Mouse (Mus musculus): Measurements from ENCODE around the gene Trim41. TPM values are rescaled to one million over a fixed set of nuclear protein-coding genes. Genes with fewer than 3 reads are reported as not detected.
A peak's percentile ranks its signal among the peaks of the same experiment; 100 is the strongest.
"Not testable (repeated sequence)": the region's sequence is repeated elsewhere in the genome, so short reads cannot be mapped to it uniquely, and the experiment has no call there.

The Trim41 gene
- polyA plus RNA-seq, 1 experiment, result 41.4 TPM

- DNase-seq (ENCODE audit: extremely low spot score in 1 of 2, low spot score in 1 of 2), result no peak
Measured at GRCm38 (mm10) chr11:48795221-48795620, 21.9 kb downstream of the Trim41 start.

DNA sequence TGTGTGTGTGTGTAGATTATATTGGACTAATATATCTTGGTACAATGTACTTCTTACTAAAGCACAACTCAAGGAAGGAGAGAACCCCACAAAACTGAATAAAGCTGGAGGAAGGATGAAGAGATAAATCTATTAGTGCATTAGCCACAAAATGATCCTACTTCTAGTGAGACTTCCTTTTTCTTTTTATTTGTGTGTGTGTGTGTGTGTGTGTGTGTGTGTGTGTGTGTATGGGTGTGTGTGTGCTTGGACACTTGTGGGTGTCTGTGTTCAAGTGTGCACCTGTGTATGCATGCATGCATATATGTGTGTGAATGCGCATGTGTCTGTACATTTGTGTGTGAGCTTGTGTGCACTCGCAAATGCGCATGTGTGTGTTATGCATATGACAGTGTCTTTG lies 24.0 kb downstream of the Trim41 start:
- DNase-seq (ENCODE audit: extremely low spot score in 1 of 2, low spot score in 1 of 2), result no peak

DNA sequence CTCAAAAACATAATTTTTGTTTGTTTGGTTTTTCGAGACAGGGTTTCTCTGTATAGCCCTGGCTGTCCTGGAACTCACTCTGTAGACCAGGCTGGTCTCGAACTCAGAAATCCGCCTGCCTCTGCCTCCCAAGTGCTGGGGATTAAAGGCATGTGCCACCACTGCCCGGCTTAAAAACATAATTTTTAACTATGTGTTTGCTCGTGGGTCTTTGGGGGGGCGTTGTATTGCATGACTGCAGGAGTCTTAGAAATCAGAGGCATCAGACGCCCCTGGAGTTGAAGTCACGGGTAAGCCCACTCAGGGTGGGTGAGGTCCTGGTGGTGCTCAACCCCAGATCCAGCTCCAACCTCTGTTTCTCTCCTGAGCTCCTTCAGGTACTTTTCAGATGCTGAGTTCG lies 25.3 kb downstream of the Trim41 start:
- DNase-seq (ENCODE audit: extremely low spot score in 1 of 2, low spot score in 1 of 2), result not testable (repeated sequence)

- no peak for DNase-seq (ENCODE audit: extremely low spot score in 1 of 2, low spot score in 1 of 2)
Measured at GRCm38 (mm10) chr11:48790946-48791345, 26.2 kb downstream of the Trim41 start.

GRCm38 (mm10) chr11:48789973-48790823 lies 27.0 kb downstream of the Trim41 start:
- peak; percentile 54 to 94 for DNase-seq (ENCODE audit: extremely low spot score in 1 of 2, low spot score in 1 of 2)

- DNase-seq (ENCODE audit: extremely low spot score in 1 of 2, low spot score in 1 of 2), result no peak
Measured at GRCm38 (mm10) chr11:48789215-48789614, 27.9 kb downstream of the Trim41 start.

DNA sequence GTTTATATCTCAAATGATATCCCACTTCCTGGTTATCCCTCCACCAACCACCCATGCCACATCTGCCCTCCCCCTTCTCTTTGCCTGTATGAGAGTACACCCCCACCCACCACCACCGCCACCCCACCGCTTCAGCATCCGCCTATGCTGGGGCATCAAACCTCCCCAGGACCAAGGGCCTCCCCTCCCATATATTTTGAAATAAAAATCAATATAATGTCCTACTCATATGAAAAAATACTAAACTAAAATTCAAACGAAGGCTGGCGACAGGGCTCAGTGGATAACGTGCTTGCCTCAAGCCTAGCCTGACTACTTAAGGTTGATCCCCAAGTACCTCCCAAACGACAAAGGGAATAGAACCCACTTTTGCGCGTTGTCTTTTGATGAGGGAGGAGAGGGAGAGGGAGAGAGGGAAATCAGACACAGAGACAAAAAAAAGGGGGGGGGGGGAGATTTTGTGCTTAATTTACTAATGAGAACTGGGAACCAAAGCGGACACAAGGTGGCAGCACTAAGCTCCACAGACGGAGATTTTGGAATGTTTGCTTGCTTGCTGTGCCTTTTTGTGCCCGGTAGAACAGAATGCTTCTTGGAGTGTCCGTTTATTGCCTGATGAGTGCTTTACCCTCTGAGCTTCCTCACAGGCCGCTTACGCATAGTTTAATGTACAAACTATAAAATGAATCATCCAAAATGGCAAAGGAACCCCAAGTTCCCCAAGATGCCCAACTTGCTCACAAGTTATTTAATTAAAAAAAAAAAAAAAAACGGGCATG lies 28.7 kb downstream of the Trim41 start:
- peak in 1 of 2 experiments; percentile 87 for DNase-seq (ENCODE audit: extremely low spot score in 1 of 2, low spot score in 1 of 2)

DNA sequence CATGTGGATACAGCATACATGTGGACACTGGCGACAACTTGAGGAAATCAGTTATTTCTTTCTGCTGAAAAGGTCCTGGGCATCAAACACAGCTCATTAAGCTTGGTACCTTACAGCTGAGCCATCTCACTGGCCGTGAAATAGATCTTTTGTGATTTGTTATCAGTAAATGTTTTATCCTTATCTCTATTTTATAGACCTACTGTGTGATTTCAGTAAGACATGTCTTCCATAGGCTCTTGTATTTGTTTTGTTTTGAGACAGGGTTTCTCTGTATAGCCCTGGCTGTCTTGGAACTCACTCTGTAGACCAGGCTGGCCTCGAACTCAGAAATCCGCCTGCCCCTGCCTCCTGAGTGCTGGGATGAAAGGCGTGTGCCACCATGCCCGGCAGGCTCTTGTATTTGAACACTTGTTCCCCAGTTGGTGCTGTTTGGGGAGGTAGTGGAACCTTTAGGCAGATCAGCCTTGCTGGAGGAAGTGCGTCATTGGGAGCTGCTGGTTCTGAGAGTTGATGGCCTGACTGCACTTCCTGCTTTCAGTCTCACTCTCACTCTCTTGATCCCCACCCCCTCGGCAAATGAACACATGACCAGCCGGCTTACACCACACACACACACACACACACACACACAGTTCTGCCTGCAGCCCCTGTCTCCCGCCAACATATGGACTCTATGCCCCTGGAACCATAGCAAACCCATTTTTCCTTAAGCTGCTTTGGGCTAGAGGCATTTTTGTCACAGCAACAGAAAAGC lies 29.5 kb downstream of the Trim41 start:
- DNase-seq (ENCODE audit: extremely low spot score in 1 of 2, low spot score in 1 of 2), result no peak

GRCm38 (mm10) chr11:48782243-48782642 lies 34.9 kb downstream of the Trim41 start:
- no peak for DNase-seq (ENCODE audit: extremely low spot score in 1 of 2, low spot score in 1 of 2)

DNA sequence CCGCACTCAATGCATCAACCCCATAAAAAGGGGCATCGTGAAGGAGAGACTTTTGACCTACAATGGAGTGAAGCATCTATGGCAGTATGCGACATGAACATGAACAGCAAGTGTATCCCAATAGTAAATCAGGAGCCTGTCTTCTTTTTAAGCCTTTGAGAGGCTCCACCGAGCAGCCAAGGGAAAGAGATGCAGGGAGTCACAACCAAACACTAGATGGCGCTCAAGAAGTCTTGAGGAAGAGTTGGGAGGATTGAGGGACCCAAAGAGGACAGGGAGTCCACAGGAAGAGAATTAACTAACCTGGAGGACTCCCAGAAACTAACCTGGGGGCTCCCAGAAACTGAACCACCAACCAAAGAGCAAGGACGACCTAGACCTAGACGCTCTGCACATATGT lies 37.7 kb downstream of the Trim41 start:
- DNase-seq (ENCODE audit: extremely low spot score in 1 of 2, low spot score in 1 of 2), result peak in 1 of 2 experiments; percentile 64

DNA sequence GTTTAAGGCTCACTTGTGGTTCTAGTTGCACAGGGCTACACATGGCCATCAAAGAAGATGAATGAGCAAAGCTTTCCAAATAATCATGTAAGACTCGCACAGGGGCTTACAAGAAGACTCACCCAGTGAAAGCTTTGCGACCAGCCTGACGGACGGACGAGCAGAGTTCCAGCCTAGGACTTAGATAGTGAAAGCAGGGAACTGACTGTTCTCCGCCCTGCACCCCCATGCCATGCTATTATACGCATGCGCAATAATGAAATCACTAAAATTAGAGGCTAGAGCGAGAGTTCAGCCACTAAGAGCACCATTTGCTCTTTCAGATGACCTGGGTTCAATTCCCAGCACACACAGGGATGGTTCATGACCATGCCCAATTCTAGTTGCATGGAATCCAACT lies 39.9 kb downstream of the Trim41 start:
- no peak for DNase-seq (ENCODE audit: extremely low spot score in 1 of 2, low spot score in 1 of 2)

DNA sequence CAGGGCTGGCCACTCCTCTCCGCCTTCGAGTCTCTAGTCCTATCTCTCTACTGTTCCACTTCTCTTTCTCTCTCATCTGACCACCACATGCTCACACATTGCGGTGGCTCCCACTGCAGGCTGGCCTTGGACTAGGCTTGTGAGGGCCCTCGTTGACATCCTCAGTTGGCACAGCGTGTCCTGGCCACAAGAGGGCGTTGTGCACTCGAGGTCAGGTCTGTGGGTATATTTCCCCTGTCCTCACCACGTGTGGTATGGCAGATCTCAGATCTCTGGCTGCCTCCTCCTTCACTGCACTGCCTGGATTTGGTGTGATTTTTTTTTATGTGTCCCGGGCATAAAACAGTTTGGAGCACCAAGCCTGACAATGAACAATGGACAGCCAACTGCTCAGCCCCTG lies 40.5 kb downstream of the Trim41 start:
- DNase-seq (ENCODE audit: extremely low spot score in 1 of 2, low spot score in 1 of 2), result no peak

GRCm38 (mm10) chr11:48775483-48775882 lies 41.7 kb downstream of the Trim41 start:
- peak in 1 of 2 experiments; percentile 85 for DNase-seq (ENCODE audit: extremely low spot score in 1 of 2, low spot score in 1 of 2)

DNA sequence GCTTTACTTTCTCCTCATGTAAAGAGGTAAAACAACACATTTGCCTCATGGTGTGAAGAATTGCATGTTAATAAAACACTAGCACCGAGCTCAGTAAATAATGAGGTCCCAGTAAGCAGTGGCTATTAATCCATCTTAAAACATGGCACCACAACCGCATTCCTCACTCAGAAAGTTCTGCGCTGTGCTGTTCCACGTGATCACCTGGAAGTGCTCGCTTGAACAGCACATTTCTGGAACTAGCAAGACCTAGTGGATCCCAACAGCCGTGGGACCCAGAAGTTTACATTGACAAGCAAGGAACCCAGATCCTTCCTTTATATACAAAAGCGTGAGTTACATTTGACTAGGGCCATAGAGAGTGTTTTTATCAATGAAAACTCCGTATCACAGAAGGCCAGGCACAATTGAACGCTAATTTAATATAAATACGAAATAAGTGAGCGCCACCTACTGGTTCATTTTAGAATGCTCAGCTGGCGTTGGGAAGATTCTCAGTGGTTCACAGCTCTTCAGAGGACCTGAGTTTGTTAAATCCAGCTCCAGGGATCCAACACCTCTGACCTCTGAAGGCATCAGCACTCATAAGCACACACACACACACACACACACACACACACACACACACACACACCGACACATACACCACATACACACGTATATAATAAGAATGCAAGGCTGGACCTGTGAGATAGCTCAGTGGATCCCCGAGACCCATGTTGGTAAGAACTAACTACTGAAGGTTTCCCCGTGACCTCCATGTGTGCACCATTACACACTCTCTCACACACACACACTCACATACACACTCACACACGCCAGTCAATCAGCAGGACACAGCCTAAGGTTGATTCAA lies 42.5 kb downstream of the Trim41 start:
- peak; percentile 34 to 89 for DNase-seq (ENCODE audit: extremely low spot score in 1 of 2, low spot score in 1 of 2)

DNA sequence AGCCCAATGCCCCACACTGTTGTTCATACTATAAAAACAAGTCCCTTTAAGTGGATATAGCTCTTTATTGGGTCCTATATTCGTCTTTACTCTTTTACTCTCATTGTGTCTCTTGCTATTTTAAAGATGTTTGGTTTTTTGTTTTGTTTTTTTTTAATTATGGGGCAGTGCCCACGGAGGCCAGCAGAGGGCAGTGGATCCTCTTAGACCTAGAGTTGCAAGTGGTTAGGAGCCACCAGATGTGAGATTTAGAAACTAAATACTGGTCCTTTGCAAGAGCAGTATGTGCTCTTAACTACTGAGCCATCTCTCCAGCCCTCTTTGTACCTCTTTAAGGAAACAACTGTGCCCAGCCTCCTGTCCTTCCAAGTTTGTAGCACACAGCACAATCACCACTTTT lies 45.5 kb downstream of the Trim41 start:
- DNase-seq (ENCODE audit: extremely low spot score in 1 of 2, low spot score in 1 of 2), result peak in 1 of 2 experiments; percentile 28

GRCm38 (mm10) chr11:48767195-48767876 lies 49.8 kb downstream of the Trim41 start:
- DNase-seq (ENCODE audit: extremely low spot score in 1 of 2, low spot score in 1 of 2), result no peak

DNA sequence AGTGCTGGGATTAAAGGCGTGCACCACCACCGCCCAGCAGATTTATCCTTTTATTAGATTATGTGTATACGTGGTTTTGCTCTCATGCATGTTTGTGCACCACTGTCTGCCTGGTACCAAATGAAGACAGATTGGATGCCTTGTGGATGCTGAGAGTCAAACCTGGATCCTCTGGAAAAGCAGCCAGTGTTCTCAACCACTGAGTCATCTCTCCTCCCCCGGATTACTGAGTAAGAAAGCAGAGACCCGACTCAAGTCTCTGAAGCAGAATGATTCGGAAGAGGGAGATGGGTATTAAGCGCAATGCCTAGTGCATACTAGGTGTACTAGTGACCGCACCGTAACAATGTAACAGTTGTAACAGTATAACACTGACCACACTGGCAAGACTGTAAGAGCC lies 53.0 kb downstream of the Trim41 start:
- DNase-seq (ENCODE audit: extremely low spot score in 1 of 2, low spot score in 1 of 2), result peak in 1 of 2 experiments; percentile 58

DNA sequence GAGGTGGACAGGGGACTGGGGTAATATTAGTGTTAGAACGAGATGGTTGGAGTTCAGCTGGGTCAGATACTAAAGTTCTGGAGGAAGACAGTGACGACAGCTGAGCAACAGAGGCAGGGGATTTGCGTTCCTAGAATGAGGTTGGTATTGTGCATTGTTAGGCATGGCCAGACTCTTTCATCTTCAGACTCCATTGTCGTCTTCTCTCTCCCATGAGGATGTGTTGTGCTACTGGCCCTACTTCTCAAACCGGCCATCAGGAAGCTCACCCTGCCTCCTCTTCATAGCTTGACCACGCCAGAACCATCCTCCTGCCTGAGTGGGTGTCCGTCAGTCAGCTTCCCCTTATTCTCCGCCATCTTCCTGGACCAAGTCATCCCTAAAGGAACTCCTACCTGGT lies 58.1 kb downstream of the Trim41 start:
- DNase-seq (ENCODE audit: extremely low spot score in 1 of 2, low spot score in 1 of 2), result no peak

Measured in frontal cortex, adult 2 months (tissue).